Mouse (Mus musculus): ENCODE data around the gene Coro6.

Gene Coro6

DNA sequence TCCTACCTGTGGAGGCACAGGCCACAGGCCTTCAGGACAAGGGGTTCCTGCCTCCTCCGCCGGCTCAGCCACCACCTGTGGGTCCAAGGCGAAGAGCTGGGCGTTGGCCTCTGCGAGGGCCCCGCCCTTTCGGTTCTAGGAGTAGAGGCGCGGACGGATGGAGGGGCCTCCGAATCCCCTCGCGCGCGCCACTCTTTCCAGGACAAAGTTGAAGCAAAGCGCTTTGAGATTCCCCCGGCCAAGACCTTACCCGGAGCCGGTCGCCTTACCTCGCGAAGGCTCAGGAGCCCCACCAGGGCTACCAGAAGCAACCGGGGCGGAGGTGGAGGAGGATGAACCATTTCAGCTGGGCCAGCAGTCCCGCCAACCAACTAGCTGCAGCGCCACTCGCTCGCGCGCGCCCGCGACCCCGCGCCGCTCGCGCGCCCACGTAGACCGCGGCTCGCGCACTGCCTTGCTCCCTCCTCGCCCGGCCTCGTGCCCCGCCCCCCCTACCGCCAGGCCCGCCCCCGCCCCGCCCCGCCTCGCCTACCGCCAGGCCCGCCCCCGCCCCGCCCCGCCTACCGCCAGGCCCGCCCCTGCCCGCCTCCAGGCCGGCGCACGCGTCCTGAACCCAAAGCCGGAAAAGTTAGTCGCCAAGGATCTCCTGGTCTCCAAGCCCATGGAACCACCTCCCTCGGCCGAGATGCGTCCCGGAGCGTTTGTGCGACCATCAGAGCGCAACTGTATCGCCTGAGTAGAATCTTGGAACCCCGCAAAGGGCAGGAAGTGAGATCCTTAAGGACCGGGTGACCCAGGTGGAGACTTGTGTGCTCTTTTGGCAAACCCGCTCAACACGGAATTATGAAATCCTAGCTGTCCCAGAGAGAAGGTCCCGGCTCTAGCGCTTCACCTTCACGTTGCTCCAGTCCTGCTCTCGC, 50.9 kb downstream of the Coro6 start:
- peak; percentile 89 for DNase-seq (ENCODE audit: low read depth, low spot score)

DNA sequence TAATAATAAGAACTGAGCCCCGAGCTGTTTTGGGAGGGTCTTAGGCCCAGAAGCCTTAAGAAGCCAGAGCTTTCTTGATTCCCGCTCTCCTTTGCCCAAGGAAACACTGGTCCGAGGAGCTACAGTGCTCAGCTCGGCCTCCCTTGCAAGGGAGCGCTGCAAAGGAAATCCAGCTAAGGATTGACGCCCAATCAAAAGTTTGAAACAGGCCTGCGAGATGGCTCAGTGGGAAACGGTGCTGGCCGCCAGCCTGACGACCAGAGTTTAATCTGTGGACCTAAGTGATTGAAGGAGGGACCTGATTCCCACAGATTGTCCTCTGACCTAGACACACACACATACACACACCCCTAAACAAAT, 51.6 kb downstream of the Coro6 start:
- DNase-seq (ENCODE audit: low read depth, low spot score) = no peak

DNA sequence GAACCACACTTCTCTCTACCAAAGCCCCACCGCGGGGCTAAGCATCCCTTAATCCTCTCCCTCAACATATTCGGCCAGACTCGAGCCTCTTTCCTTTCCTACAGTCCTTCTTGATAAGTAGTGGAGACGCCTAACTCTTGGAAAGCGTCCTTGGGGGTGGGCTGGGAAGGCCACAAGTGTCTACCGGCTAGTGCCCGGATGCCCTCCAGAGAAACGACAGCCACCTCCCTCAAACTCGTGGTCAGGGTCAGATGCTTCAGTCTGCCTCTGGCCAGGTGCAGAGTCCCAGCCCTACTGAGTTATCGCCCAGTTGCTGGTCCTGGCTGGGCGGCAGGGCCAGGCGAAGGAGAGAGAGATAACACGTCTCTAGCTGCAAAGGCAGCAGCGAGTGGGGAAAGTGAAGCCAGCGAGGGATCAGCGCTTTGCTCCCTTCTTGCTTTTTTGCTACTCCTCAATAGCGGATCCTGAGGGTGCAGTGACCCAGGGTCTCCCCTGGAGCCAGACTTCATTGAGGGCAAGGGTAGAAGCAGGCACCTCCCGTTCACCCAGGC, 52.1 kb downstream of the Coro6 start:
- DNase-seq (ENCODE audit: low read depth, low spot score) = no peak

DNA sequence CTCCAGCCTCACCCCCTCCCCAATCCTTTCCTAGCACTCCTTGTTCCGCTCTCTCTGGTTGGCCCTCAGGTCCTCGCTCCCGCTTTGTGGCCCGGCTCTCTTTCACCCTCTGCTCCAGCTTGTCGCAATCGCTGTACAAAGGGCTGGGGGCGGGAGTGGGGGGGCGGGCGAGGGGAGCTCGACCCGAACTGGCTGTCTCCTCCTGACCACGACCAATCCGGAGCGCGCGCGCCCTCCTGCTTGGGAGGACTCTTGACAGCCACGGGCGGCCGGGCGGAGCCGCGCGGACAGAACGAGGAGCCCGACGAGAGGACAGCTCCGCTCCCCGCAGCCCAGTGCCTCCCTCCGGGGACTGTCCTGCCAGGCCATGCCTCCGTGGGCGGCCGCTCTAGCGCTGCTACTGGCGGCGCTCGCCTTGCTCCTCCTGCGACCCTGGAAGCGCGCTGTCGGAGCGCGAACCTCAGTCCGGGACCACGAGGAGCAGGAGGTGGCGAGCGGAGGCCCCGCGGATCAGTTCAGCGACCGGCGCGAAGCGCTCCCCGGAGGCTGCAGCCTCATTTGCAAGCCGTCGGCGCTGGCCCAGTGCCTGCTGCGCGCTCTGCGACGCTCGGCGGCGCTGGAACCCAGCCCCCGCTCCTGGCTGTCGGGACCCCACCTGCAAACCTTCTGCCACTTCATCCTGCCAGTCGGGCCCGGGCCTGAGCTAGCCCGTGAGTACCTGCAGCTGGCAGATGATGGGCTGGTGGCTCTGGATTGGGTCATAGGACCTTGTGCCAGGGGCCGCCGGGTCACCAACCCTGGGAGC, 52.8 kb downstream of the Coro6 start, which contains the start of gene Abhd15:
Gene Abhd15 (plus strand): TSS at position 290 of the 805 bp plus-strand sequence.
- DNase-seq (ENCODE audit: low read depth, low spot score) = peak; percentile 70

DNA sequence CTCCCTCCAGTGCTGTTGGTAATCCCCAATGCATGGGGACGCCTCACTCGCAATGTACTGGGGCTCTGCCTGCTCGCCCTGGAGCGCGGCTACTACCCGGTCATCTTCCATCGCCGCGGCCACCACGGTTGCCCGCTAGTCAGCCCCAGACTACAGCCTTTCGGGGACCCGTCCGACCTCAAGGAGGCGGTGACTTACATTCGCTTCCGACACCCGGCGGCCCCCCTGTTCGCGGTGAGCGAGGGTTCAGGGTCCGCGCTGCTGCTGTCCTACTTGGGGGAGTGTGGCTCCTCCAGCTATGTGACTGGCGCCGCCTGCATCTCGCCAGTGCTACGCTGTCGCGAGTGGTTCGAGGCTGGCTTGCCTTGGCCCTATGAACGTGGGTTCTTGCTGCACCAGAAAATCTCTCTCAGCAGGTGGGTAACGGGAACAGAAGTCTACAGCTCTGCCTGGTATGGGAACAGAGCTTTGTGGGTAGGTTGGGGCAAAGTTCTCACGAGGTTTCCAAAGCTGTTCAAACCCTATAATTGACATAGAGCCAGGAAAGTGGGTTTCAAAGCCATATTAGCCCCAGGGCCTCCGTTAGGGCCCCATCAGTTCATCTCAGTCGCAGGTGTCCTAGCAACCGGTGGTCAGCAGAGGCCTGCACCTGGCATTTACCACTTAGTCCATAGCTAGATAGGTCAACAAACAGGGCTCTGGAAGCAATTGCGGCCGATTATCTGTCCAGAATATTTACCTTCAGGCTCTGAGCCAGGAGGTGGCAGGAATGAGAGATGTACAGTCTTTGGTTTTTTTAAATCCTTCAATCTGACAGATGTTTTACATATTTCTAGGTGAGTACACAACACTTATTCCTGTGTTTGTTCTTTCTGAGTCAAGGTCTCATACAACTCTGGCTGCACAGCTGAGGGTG, 53.7 kb downstream of the Coro6 start, which contains the start of gene Trp53i13:
Gene Trp53i13 (minus strand): TSS at position 344 of the 916 bp plus-strand sequence.
- no peak for DNase-seq (ENCODE audit: low read depth, low spot score)

DNA sequence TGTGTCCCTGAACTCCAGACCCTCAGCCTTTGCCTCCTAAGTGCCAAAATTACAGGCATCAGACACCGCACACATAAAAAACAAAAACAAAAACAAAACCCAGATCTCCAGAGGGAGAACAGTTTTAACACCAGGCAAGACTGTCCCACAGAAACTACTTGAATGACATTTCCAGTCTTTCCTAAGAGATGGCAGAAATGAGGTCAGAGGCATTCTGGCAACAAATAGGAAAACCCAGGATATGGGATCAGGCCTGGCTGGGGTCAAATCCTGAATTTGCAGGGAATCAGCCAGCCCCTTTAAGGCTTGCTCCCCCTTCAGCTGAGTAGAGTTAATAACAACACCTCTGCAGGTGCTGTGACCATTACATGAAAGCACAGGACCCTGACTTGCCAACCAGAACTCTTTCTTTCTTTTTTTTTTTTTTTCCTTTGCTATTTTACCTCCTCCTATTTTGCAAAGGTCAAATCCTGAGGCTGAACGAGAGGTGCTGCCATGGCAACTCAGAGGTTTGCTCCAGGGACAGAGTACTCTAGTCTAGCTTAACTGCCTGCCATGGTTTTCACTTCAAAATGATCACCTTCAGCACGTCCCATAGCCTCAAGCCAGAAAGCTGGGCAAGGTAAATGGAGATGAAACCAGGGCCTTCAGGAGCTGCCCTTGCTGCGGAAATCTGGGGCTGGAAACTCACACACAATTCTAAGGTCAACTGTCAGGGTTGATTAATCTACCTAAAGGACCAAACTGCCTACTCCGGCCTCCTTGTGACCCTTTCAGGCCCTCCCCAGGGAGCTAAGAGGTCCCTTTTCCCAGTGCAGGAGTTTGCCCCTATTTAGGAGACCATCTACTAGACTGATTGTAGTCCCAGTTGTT, 54.6 kb downstream of the Coro6 start:
- no peak for DNase-seq (ENCODE audit: low read depth, low spot score)

DNA sequence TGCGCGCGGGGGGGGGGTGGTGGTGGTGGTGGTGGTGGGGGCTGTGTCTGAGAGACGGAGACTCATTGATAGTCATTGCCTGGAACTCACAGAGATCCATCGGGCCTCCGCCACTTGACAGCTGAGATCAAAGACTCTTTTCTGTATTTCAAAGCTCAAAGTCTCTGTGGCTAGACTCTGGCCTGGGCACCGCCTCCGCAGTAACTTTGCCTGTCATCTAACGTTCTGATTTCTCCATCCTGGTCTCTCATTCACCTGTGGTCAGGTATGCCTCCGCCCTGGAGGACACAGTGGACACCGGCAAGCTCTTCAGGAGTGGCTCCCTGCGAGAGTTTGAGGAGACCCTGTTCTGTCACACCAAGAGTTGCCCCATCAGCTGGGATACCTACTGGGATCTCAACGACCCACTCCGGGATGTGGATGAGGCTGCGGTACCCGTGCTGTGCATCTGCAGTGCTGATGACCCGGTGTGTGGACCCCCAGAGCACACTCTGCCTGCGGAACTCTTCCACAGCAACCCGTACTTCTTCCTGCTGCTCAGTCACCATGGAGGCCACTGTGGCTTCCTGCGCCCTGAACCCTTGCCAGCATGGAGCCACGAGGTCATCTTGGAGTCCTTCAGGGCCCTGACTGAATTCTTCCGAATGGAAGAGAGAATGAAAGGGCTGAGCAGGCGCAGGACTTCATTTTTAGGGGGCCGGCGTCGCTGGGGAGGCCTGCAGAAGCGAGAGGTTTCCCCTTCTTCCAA, 56.0 kb downstream of the Coro6 start:
- no peak for DNase-seq (ENCODE audit: low read depth, low spot score)

DNA sequence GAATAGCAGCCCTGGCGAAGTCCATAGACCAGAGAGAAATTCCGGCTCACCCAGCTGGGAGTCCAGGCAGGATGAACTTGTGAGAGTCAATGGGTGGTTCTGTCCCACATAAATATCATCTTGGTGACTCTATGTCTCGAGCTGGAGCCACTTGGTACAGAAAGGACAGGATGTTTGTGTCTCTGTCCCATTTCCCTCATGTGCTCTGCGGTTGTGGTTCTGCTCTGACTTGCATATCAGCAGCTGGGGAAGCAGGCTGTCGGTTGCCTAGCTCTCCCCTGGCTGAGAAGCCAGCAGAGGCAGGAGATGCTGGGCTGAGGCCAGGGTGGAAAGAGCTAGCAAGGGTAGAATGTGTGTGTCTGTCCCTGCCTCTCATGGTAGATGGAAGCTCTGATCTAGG, 56.8 kb downstream of the Coro6 start, which contains the start of gene Gm10392:
Gene Gm10392 (minus strand): TSS at position 156 of the 400 bp plus-strand sequence.
- DNase-seq (ENCODE audit: low read depth, low spot score) = no peak
